Mouse (Mus musculus) midbrain, embryonic 11.5 days (tissue): ENCODE results near the gene Nup98. TPM values are rescaled to one million over a fixed set of nuclear protein-coding genes. Genes with fewer than 3 reads are reported as not detected.
A peak's percentile ranks its signal among the peaks of the same experiment; 100 is the strongest.

Experiments used
- ATAC-seq: fragments of 200-750 bp; cut with Nextera tagmentation; 2 replicates; pipeline ENCODE4 v1.8.0; 2017; ENCODE audit warnings: moderate TSS enrichment, moderate library complexity; ENCODE audit not compliant: low FRiP score
- DNase-seq: peaks from one replicate; pipeline ENCODE4 v3.0.0; 2015; ENCODE audit warnings: low spot score; ENCODE audit errors: missing footprints
- H3K27ac ChIP-seq: fragments of 300-500 bp; sonication (generic); 2 replicates; pipeline ENCODE4 v1.5.1; 2014; ENCODE audit warnings: low read depth, low read length
- H3K27me3 ChIP-seq: fragments of 300-500 bp; sonication (generic); 2 replicates; pipeline ENCODE4 v1.6.1; 2014; ENCODE audit warnings: mild to moderate bottlenecking, low read length, moderate library complexity, mixed read lengths; ENCODE audit not compliant: control insufficient read depth, insufficient read depth
- H3K36me3 ChIP-seq: fragments of 300-500 bp; sonication (generic); 2 replicates; pipeline ENCODE4 v1.6.1; 2014; ENCODE audit warnings: mild to moderate bottlenecking, low read length, moderate library complexity, mixed read lengths; ENCODE audit not compliant: control insufficient read depth, insufficient read depth
- H3K4me1 ChIP-seq: fragments of 300-500 bp; sonication (generic); 2 replicates; pipeline ENCODE4 v1.6.1; 2014; ENCODE audit warnings: low read length; ENCODE audit not compliant: control insufficient read depth, insufficient read depth
- H3K4me2 ChIP-seq: fragments of 300-500 bp; sonication (generic); 2 replicates; pipeline ENCODE4 v1.6.1; 2014; ENCODE audit warnings: mild to moderate bottlenecking, moderate library complexity
- H3K4me3 ChIP-seq: fragments of 300-500 bp; sonication (generic); 2 replicates; pipeline ENCODE4 v1.5.1; 2014; ENCODE audit warnings: low read depth, low read length
- H3K9ac ChIP-seq: fragments of 300-500 bp; sonication (generic); 2 replicates; pipeline ENCODE4 v1.6.1; 2014; ENCODE audit warnings: low read length
- H3K9me3 ChIP-seq: fragments of 300-500 bp; sonication (generic); 2 replicates; pipeline ENCODE4 v1.6.1; 2016; ENCODE audit warnings: low read length; ENCODE audit not compliant: control insufficient read depth
- WGBS: fragments of 180-500 bp; shearing (Covaris S2); extraction: QIAGEN DNeasy Blood & Tissue Kit; methylation state at CpG from one replicate; pipeline ENCODE4 v1.1.7; 2014; 5-methylcytosine and 5-hydroxymethylcytosine counted together
- polyA plus RNA-seq: library from polyadenylated mRNA; unstranded; fragments of >200 nt; fragmentation: Nextera tagmentation; extraction: Ambion mirVana; gene quantifications from 2 replicates; pipeline ENCODE4 v1.2.1, GENCODE M21; 2014

Nup98 gene
- polyA plus RNA-seq, 1 experiment from 2014 or later = 42.0 TPM

DNA sequence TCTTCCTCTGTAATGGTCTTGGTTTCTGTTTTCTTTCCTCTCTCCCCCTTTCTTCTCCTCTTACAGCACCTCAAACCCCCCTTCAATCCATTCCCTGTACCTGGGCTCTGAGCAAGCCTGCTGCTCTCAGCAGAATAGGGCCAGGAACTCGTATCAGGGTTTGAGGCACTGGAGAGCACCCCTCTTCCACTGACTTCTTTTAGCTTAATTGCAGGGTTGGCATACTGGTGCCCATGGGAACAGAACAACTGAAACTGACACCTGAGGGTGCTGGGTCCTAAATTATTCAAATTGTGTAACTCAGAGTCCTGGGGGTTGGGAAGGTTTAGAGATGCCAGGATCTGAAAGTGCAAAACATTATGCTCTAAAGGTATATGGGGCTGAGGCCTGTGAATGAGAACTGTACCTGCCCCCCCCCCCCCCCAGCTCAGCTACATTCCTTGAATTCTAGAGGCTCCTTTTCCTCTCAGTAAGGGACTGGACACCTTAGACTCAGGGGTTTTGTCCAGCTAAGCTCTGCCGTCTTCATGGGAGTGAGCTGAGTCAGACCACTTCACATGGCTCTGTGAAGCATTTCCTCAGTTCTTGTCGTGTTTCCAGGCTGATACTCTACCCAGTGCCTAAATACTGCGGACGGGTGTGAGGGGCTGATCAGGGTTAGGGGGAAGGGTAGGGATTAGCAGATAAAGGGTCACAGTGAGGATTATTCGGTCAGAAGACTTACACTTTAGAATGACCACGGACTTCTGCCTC is 93.2 kb downstream of the Nup98 start, which contains the start of gene Chrna10:
Gene Chrna10, minus strand, starts transcription at position 250 of the 753 bp plus-strand sequence.
- Histone ChIP-seq H3K9ac (no peak within 1 kb of the TSS), H3K27ac (no peak within 1 kb of the TSS), H3K4me3 (no peak within 1 kb of the TSS), H3K4me2 (no peak within 1 kb of the TSS), H3K4me1 (no peaks in the 10 kb centered on the region), H3K36me3 (peaks cover 20% of the 10 kb centered on the region), H3K9me3 (no peaks in the 10 kb centered on the region), H3K27me3 (no peaks in the 10 kb centered on the region)
- no peak for DNase-seq
- 34% methylated on average over 7 of the region's 7 CpGs for WGBS
- no peak for ATAC-seq

DNA sequence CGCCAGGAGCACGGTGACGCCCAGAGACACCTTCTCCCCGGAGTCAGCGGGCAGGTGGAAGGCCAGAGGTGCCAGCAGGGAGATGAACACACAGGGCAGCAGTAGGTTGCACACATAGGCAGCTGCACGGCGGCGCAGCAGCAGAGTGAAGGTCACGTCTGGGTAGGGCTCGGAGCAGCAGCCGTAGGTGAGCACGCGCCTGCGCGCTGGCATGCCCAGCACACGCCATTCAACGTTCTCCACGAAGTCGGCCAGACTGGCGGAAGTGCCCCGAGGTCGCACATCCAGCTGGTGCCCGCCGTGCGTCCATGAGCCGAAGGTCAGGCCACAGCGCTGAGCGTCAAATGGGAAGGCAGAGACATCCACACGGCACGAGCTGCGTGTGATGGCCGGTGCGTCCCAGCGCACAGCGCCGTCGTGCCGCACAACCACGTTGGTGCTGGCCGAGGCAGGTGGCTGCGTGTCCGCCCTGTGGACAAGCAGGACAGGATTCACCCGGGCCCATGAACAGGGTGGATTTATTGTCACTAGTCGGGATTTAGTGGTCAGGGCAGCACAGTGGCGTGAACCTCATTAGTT is 96.7 kb downstream of the Nup98 start:
- Histone ChIP-seq H3K9me3 (no peaks in the 10 kb centered on the region), H3K36me3 (no peaks in the 10 kb centered on the region), H3K4me1 (no peaks in the 10 kb centered on the region), H3K4me3 (no peak overlapping the region), H3K9ac (no peak overlapping the region), H3K4me2 (no peak overlapping the region), H3K27me3 (no peaks in the 10 kb centered on the region), H3K27ac (no peak overlapping the region)
- ATAC-seq (no peak), DNase-seq (peak; percentile 33)
- WGBS = 80% methylated on average over 45 of the region's 45 CpGs

DNA sequence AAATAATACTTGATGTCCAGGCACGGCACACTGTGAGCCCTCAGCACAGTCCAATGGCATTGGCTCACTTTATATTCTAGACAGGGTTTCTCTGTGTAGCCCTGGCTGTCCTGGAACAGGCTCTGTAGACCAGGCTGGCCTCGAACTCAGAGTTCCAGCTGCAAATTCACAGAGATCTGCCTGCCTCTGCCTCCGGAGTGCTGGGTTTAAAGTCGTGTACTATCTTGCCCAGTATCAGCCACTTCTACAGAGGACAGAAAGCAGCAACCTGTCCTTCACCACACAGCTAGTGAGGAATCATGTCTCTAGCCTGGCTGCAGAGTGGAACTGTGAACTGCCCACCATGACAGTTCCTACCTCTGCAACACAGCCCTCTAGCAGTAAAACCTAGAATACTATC is 100.2 kb downstream of the Nup98 start:
- Histone ChIP-seq H3K27me3 (no peaks in the 10 kb centered on the region; the same call in 1 of the 2 replicates), H3K4me1 (peaks cover 5% of the 10 kb centered on the region), H3K4me3 (no peak overlapping the region), H3K9me3 (no peaks in the 10 kb centered on the region), H3K9ac (no peak overlapping the region), H3K4me2 (no peak overlapping the region), H3K27ac (no peak overlapping the region), H3K36me3 (no peaks in the 10 kb centered on the region)
- WGBS = 89% methylated on average over 4 of the region's 4 CpGs
- DNase-seq (peak; percentile 51), ATAC-seq (no peak)

DNA sequence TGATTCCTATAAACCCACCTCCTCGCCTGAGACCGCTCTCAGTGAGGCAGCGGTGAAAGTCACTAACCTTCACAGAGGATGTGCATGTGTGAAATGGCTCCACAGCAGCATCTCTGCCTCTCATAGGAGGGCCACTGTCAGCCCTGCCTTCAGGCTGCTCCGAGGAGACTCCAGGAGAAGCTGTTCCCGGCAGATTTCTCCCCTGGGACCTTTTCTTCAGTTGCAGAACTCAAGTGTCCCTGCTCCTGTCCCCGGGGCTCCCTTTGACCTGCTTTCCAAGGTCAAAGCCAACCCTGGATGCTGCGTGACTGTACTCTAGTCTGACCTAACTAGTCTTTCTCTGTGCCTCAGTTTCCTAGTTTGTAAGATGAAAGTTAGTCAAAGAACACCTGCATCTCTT is 100.8 kb downstream of the Nup98 start, which contains the start of gene Art5:
Gene Art5, minus strand, starts transcription at position 319 of the 400 bp plus-strand sequence.
- DNase-seq (peak; percentile 66), ATAC-seq (no peak)
- Histone ChIP-seq H3K4me2 (no peak within 1 kb of the TSS), H3K27ac (no peak within 1 kb of the TSS), H3K4me1 (peaks cover 5% of the 10 kb centered on the region), H3K27me3 (no peaks in the 10 kb centered on the region; the same call in 1 of the 2 replicates), H3K9ac (no peak within 1 kb of the TSS), H3K9me3 (no peaks in the 10 kb centered on the region), H3K4me3 (no peak within 1 kb of the TSS), H3K36me3 (no peaks in the 10 kb centered on the region)
- 84% methylated on average over 7 of the region's 7 CpGs for WGBS

DNA sequence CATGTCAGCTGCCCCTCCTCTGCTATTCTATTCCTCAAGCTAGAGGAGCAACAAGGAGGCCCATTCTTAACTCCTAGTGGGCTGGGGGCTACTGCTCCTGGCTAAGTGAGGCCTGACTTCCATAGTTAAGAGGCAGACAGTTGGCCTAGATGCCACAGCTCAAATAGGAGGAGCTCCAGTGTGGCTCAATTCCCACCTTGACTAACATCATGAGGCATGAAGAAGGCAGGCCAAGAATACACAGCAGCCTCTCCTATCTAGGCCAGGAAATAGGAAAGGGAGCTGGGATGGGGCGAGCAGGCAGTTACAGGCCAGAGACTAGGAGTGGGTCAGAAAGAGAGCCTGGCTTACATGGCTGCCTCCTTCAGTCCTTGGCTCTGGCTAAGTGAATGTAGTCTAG is 101.8 kb downstream of the Nup98 start:
- Histone ChIP-seq H3K4me2 (no peak overlapping the region), H3K4me1 (peaks cover 5% of the 10 kb centered on the region), H3K4me3 (no peak overlapping the region), H3K9me3 (no peaks in the 10 kb centered on the region), H3K9ac (no peak overlapping the region), H3K36me3 (no peaks in the 10 kb centered on the region), H3K27me3 (no peaks in the 10 kb centered on the region; the same call in 1 of the 2 replicates), H3K27ac (no peak overlapping the region)
- no peak for DNase-seq
- 84% methylated on average over 1 of the region's 1 CpGs for WGBS
- ATAC-seq = no peak

DNA sequence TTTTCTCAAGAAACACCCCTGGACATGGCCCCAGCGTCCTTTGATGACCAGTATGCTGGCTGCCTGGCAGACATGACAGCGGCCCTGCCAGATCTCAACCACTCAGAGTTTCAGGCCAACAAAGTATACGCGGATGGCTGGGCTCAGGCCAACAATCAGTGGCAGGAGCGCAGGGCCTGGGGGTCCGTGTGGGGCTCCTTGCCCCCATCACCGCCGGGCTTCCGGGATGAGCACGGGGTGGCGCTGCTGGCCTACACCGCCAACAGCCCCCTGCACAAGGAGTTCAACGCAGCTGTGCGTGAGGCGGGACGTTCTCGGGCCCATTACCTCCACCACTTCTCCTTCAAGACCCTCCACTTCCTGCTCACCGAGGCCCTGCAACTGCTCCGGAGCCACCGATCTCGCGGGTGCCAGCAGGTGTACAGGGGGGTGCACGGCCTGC is 103.3 kb downstream of the Nup98 start:
- H3K4me3 ChIP-seq = no peak overlapping the region; the same call in 1 of the 2 replicates
- H3K36me3 ChIP-seq = no peaks in the 10 kb centered on the region
- peak; percentile 25; the same call in 1 of the 2 replicates for ATAC-seq
- H3K27me3 ChIP-seq = no peaks in the 10 kb centered on the region; the same call in 1 of the 2 replicates
- WGBS = 20% methylated on average over 23 of the region's 23 CpGs
- H3K4me2 ChIP-seq = peak overlapping the region; percentile 45
- DNase-seq = peak; percentile 86
- H3K9ac ChIP-seq = peak overlapping the region; percentile 49
- no peaks in the 10 kb centered on the region for H3K9me3 ChIP-seq
- peaks cover 5% of the 10 kb centered on the region for H3K4me1 ChIP-seq
- no peak overlapping the region for H3K27ac ChIP-seq

DNA sequence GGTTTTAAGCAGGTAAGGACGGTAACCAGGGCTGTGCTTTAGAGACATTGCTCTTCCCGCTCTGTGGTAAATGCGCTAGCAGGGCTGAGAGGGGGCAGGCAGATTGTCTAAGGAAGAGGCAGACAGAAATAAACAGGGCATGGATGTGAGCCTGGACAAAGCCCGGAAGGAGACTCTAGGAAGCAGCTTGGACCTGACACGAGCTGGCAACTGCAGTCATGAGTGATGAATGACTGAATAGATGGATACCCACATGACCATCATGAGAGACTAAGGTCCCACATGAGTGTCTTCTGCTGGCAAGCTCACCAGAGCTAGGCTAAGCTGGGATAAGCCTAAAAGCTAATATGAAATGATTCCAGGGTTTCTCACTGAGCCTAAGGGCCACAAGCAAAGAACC is 105.8 kb downstream of the Nup98 start:
- no peak overlapping the region for H3K4me2 ChIP-seq
- no peak overlapping the region for H3K9ac ChIP-seq
- no peak overlapping the region for H3K27ac ChIP-seq
- peaks cover 15% of the 10 kb centered on the region for H3K4me1 ChIP-seq
- H3K36me3 ChIP-seq = no peaks in the 10 kb centered on the region
- DNase-seq (peak; percentile 23), ATAC-seq (no peak)
- H3K4me3 ChIP-seq = no peak overlapping the region
- H3K9me3 ChIP-seq = no peaks in the 10 kb centered on the region
- 87% methylated on average over 5 of the region's 5 CpGs for WGBS
- no peaks in the 10 kb centered on the region; the same call in 1 of the 2 replicates for H3K27me3 ChIP-seq

DNA sequence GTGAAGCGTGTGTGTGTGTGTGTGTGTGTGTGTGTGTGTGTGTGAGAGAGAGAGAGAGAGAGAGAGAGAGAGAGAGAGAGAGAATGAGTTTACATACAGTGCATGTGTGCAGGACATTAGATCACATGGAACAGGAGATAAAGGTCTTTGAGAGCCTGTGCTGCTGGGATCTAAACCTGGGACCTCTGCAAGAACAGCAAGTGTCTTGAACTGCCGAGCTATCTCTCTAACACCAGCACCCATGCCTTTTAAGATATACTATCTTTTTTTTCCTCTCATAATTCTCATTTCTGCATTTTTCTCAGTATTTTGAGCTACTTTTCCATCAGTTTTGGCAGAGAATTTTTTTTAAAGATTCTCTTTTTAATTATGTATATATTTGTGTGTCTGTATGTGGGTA is 106.4 kb downstream of the Nup98 start:
- no peak overlapping the region for H3K9ac ChIP-seq
- H3K4me2 ChIP-seq = no peak overlapping the region
- H3K4me3 ChIP-seq = no peak overlapping the region
- peak; percentile 35 for DNase-seq
- H3K27ac ChIP-seq = no peak overlapping the region
- peaks cover 15% of the 10 kb centered on the region for H3K4me1 ChIP-seq
- 88% methylated on average over 2 of the region's 2 CpGs for WGBS
- no peak for ATAC-seq
- H3K27me3 ChIP-seq = no peaks in the 10 kb centered on the region; the same call in 1 of the 2 replicates
- H3K36me3 ChIP-seq = no peaks in the 10 kb centered on the region
- H3K9me3 ChIP-seq = no peaks in the 10 kb centered on the region

DNA sequence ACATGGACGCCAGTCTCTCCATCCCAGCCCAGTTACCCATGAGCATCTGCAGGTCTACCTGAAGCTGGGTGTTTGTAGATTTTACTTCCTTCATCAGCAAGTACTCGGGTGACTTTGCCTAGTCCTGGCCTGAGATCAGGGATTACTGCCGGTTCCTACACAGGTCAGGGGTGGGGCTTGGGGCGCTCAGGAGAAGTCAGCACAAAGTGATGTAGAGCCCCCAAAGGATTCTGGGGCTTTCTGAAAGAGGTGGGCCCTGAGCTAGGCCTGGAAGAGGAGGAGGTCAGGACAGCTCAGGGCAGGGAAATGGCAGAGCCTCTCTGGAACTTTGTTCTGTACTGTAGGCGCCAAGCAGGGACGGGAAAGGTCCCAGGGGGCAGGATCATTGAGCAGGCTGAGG is 107.3 kb downstream of the Nup98 start:
- 41% methylated on average over 6 of the region's 6 CpGs for WGBS
- no peak for ATAC-seq
- Histone ChIP-seq H3K27me3 (no peaks in the 10 kb centered on the region; the same call in 1 of the 2 replicates), H3K4me1 (peaks cover 15% of the 10 kb centered on the region), H3K4me3 (no peak overlapping the region), H3K9ac (no peak overlapping the region), H3K36me3 (no peaks in the 10 kb centered on the region), H3K4me2 (no peak overlapping the region), H3K27ac (no peak overlapping the region), H3K9me3 (no peaks in the 10 kb centered on the region)
- no peak for DNase-seq
